Mouse (Mus musculus): ENCODE measurements at regions not wholly inside any gene's neighbourhood (a gene's known extent, or its start where the extent isn't known, plus 50 kb on each side); places are given as distances from the start of the nearest gene placed in this dataset.

GRCm38 (mm10) chr12:54517265-54517664 is 139.1 kb downstream of the Sptssa start:
- DNase-seq: peak; percentile 43

GRCm38 (mm10) chr12:54516463-54516862 is 139.9 kb downstream of the Sptssa start:
- DNase-seq: peak; percentile 41

- DNase-seq: peak; percentile 34
Measured at GRCm38 (mm10) chr12:54516039-54516438, 140.3 kb downstream of the Sptssa start.

- peak; percentile 92 for DNase-seq
Measured at GRCm38 (mm10) chr12:54509903-54510302, 146.5 kb downstream of the Sptssa start.

GRCm38 (mm10) chr12:54502775-54503174 is 153.6 kb downstream of the Sptssa start:
- DNase-seq: no peak

- no peak for DNase-seq
Measured at GRCm38 (mm10) chr12:54499963-54500362, 156.4 kb downstream of the Sptssa start.

GRCm38 (mm10) chr12:54495701-54496374 is 160.5 kb downstream of the Sptssa start:
- no peak for DNase-seq

- no peak for DNase-seq
Measured at GRCm38 (mm10) chr12:54494756-54495375, 161.5 kb downstream of the Sptssa start.

GRCm38 (mm10) chr12:54492737-54493136 is 163.6 kb downstream of the Sptssa start:
- peak; percentile 90 for DNase-seq

- DNase-seq: no peak
Measured at GRCm38 (mm10) chr12:54490460-54490859, 165.9 kb downstream of the Sptssa start.

- DNase-seq: peak; percentile 90
Measured at GRCm38 (mm10) chr12:54489675-54490074, 166.7 kb downstream of the Sptssa start.

GRCm38 (mm10) chr12:54487689-54488088 is 168.7 kb downstream of the Sptssa start:
- no peak for DNase-seq

GRCm38 (mm10) chr12:54482020-54482419 is 174.4 kb downstream of the Sptssa start:
- DNase-seq: peak; percentile 91

GRCm38 (mm10) chr12:54479841-54480240 is 176.5 kb downstream of the Sptssa start:
- DNase-seq: no peak

- DNase-seq: no peak
Measured at GRCm38 (mm10) chr12:54472881-54473280, 183.5 kb downstream of the Sptssa start.

GRCm38 (mm10) chr12:54472407-54472806 is 184.0 kb downstream of the Sptssa start:
- no peak for DNase-seq

GRCm38 (mm10) chr12:54467635-54468034 is 188.7 kb downstream of the Sptssa start:
- DNase-seq: no peak

GRCm38 (mm10) chr12:54463806-54464205 is 192.6 kb downstream of the Sptssa start:
- DNase-seq: peak; percentile 87

GRCm38 (mm10) chr12:54461411-54461810 is 195.0 kb downstream of the Sptssa start:
- no peak for DNase-seq

GRCm38 (mm10) chr12:54460135-54460523 is 196.2 kb downstream of the Sptssa start:
- DNase-seq: peak; percentile 90

- DNase-seq: peak; percentile 71
Measured at GRCm38 (mm10) chr12:54459462-54460134, 196.8 kb downstream of the Sptssa start.

- DNase-seq: peak; percentile 81
Measured at GRCm38 (mm10) chr12:54456731-54457130, 199.6 kb downstream of the Sptssa start.

GRCm38 (mm10) chr12:54454606-54455005 is 201.8 kb downstream of the Sptssa start:
- peak; percentile 88 for DNase-seq

GRCm38 (mm10) chr12:54453343-54453742 is 203.0 kb downstream of the Sptssa start:
- DNase-seq: peak; percentile 92
